Mouse (Mus musculus) ES-E14 (cell line): ENCODE measurements around the gene Oxa1l.
"Not testable (repeated sequence)": the region's sequence is repeated elsewhere in the genome, so short reads cannot be mapped to it uniquely, and the experiment has no call there.

ENCODE experiments used
- CHD2 ChIP-seq: IDR thresholded peaks from 2 replicates; pipeline ENCODE4 v1.6.1; 2014; ENCODE audit warnings: mild to moderate bottlenecking, low read depth, low read length, inconsistent platforms
- MAFK ChIP-seq: IDR thresholded peaks from 2 replicates; pipeline ENCODE4 v1.6.1; 2014; ENCODE audit warnings: mild to moderate bottlenecking, low read depth, low read length, inconsistent platforms; ENCODE audit not compliant: insufficient read depth
- ZNF384 ChIP-seq: IDR thresholded peaks from 2 replicates; pipeline ENCODE4 v1.6.1; 2012; ENCODE audit warnings: low read depth, low read length, inconsistent platforms

- not testable (repeated sequence) for TF ChIP-seq CHD2, ZNF384, MAFK
Observed at GRCm38 (mm10) chr14:54341807-54342206, 18.8 kb upstream of the Oxa1l start.
